Mouse (Mus musculus) lung, postnatal 0 days (tissue): ENCODE data around the gene Ddrgk1. TPM values are rescaled to one million over a fixed set of nuclear protein-coding genes. Genes with fewer than 3 reads are reported as not detected.

Experiments used
- ATAC-seq: fragments of 200-750 bp; cut with Nextera tagmentation; 2 replicates; pipeline ENCODE4 v1.8.0; 2017; ENCODE audit warnings: moderate library complexity
- DNase-seq: peaks from one replicate; pipeline ENCODE4 v3.0.0-alpha.2; 2016; ENCODE audit warnings: low spot score
- H3K27ac ChIP-seq: fragments of 300-500 bp; sonication (generic); 2 replicates; pipeline ENCODE4 v1.5.1; 2014; ENCODE audit warnings: antibody characterized with exemption, mild to moderate bottlenecking, low read length, mixed read lengths
- H3K27me3 ChIP-seq: fragments of 300-500 bp; sonication (generic); replicated peaks from 2 replicates; pipeline ENCODE4 v1.6.1; 2014; ENCODE audit warnings: low read length, mixed read lengths; ENCODE audit not compliant: insufficient read depth
- H3K36me3 ChIP-seq: fragments of 300-500 bp; sonication (generic); 2 replicates; pipeline ENCODE4 v1.6.1; 2014; ENCODE audit warnings: low read length, mixed read lengths; ENCODE audit not compliant: insufficient read depth
- H3K4me1 ChIP-seq: fragments of 300-500 bp; sonication (generic); 2 replicates; pipeline ENCODE4 v1.6.1; 2014; ENCODE audit warnings: antibody characterized with exemption, low read depth, low read length, mixed read lengths; ENCODE audit not compliant: insufficient read depth
- H3K4me2 ChIP-seq: fragments of 300-500 bp; sonication (generic); replicated peaks from 2 replicates; pipeline ENCODE4 v1.6.1; 2014; ENCODE audit warnings: low read depth, mild to moderate bottlenecking, low read length, moderate library complexity, mixed read lengths
- H3K4me3 ChIP-seq: fragments of 300-500 bp; sonication (generic); 2 replicates; pipeline ENCODE4 v1.5.1; 2014; ENCODE audit warnings: low read depth, low read length
- H3K9ac ChIP-seq: fragments of 300-500 bp; sonication (generic); replicated peaks from 2 replicates; pipeline ENCODE4 v1.6.1; 2014; ENCODE audit warnings: low read depth, mild to moderate bottlenecking
- H3K9me3 ChIP-seq: fragments of 300-500 bp; sonication (generic); 2 replicates; pipeline ENCODE4 v1.6.1; 2016; ENCODE audit warnings: low read length, mixed read lengths
- CTCF ChIP-seq: IDR thresholded peaks from 2 replicates; pipeline ENCODE4 v1.5.1; 2016; ENCODE audit warnings: antibody characterized with exemption, mild to moderate bottlenecking
- EP300 ChIP-seq: IDR thresholded peaks from 2 replicates; pipeline ENCODE4 v1.6.1; 2016; ENCODE audit warnings: antibody characterized with exemption, mild to moderate bottlenecking, control low read depth
- WGBS: fragments of 180-500 bp; shearing (Covaris S2); extraction: QIAGEN DNeasy Blood & Tissue Kit; methylation state at CpG from one replicate; pipeline ENCODE4 v1.1.7; 2014; 5-methylcytosine and 5-hydroxymethylcytosine counted together
- polyA plus RNA-seq: library from polyadenylated mRNA; unstranded; fragments of >200 nt; fragmentation: Nextera tagmentation; extraction: Ambion mirVana; gene quantifications from 2 replicates; pipeline ENCODE4 v1.2.1, GENCODE M21; 2015

Ddrgk1 gene
- polyA plus RNA-seq, 1 experiment from 2014 or later, result 90.9 TPM

GRCm38 (mm10) chr2:130634739-130635411 is 29.6 kb downstream of the Ddrgk1 start:
- DNase-seq (peak; percentile 55), ATAC-seq (peak; percentile 69)
- Histone ChIP-seq H3K27ac (no peak overlapping the region), H3K36me3 (no peaks in the 10 kb centered on the region), H3K4me1 (peaks cover 13% of the 10 kb centered on the region), H3K9me3 (no peaks in the 10 kb centered on the region), H3K4me2 (peak overlapping the region; percentile 72), H3K9ac (peak overlapping the region; percentile 32; the same call in 1 of the 2 replicates), H3K4me3 (peak overlapping the region; percentile 33), H3K27me3 (peaks cover 17% of the 10 kb centered on the region)
- TF ChIP-seq EP300 (no peak), CTCF (peak; percentile 66)
- 5% methylated on average over 34 of the region's 38 CpGs for WGBS

GRCm38 (mm10) chr2:130634006-130634738 is 30.3 kb downstream of the Ddrgk1 start:
- no peaks in the 10 kb centered on the region for H3K36me3 ChIP-seq
- DNase-seq (no peak), ATAC-seq (no peak)
- H3K4me3 ChIP-seq, result peak overlapping the region; percentile 33
- peaks cover 17% of the 10 kb centered on the region for H3K27me3 ChIP-seq
- H3K27ac ChIP-seq, result no peak overlapping the region
- no peak overlapping the region for H3K9ac ChIP-seq
- peaks cover 13% of the 10 kb centered on the region for H3K4me1 ChIP-seq
- no peak for TF ChIP-seq EP300
- no peak for TF ChIP-seq CTCF
- WGBS, result 30% methylated on average over 14 of the region's 14 CpGs
- H3K4me2 ChIP-seq, result peak overlapping the region; percentile 72
- no peaks in the 10 kb centered on the region for H3K9me3 ChIP-seq

GRCm38 (mm10) chr2:130632887-130633675 is 31.4 kb downstream of the Ddrgk1 start:
- Histone ChIP-seq H3K9ac (no peak overlapping the region), H3K9me3 (no peaks in the 10 kb centered on the region), H3K36me3 (no peaks in the 10 kb centered on the region), H3K4me1 (peaks cover 13% of the 10 kb centered on the region), H3K27me3 (peaks cover 17% of the 10 kb centered on the region), H3K27ac (no peak overlapping the region), H3K4me2 (no peak overlapping the region), H3K4me3 (no peak overlapping the region)
- ATAC-seq (no peak), DNase-seq (no peak)
- TF ChIP-seq EP300, result no peak
- no peak for TF ChIP-seq CTCF
- WGBS, result 51% methylated on average over 5 of the region's 5 CpGs

- Histone ChIP-seq H3K9ac (no peak overlapping the region), H3K4me3 (no peak overlapping the region), H3K4me1 (peaks cover 13% of the 10 kb centered on the region), H3K4me2 (no peak overlapping the region), H3K27ac (no peak overlapping the region), H3K36me3 (no peaks in the 10 kb centered on the region), H3K9me3 (no peaks in the 10 kb centered on the region), H3K27me3 (peaks cover 17% of the 10 kb centered on the region)
- ATAC-seq (no peak), DNase-seq (no peak)
- WGBS, result 96% methylated on average over 1 of the region's 1 CpGs
- no peak for TF ChIP-seq CTCF
- TF ChIP-seq EP300, result no peak
These were observed 32.0 kb downstream of the Ddrgk1 start for GRCm38 (mm10) chr2:130632416-130632815.

GRCm38 (mm10) chr2:130629839-130630203 is 34.6 kb downstream of the Ddrgk1 start, which contains the start of the genes Fastkd5 and Ubox5:
Gene Fastkd5 (minus strand): TSS chr2:130630027.
Gene Ubox5 (minus strand): TSS chr2:130630038.
- Histone ChIP-seq H3K4me1 (peaks cover 6% of the 10 kb centered on the region), H3K36me3 (no peaks in the 10 kb centered on the region; the same call in 1 of the 2 replicates), H3K27me3 (peaks cover 10% of the 10 kb centered on the region; the same call in 1 of the 2 replicates), H3K27ac (peak within 1 kb of the TSS; percentile 64), H3K9me3 (no peaks in the 10 kb centered on the region), H3K4me2 (peak within 1 kb of the TSS; percentile 77), H3K9ac (peak within 1 kb of the TSS; percentile 75), H3K4me3 (peak within 1 kb of the TSS; percentile 88)
- TF ChIP-seq CTCF (no peak), EP300 (peak; percentile 70)
- ATAC-seq, result peak; percentile 93
- WGBS, result under 1% methylated on average over 22 of the region's 25 CpGs
- DNase-seq, result peak; percentile 92
